Mouse (Mus musculus): ENCODE results near the gene Adam30.

Adam30 gene

DNA sequence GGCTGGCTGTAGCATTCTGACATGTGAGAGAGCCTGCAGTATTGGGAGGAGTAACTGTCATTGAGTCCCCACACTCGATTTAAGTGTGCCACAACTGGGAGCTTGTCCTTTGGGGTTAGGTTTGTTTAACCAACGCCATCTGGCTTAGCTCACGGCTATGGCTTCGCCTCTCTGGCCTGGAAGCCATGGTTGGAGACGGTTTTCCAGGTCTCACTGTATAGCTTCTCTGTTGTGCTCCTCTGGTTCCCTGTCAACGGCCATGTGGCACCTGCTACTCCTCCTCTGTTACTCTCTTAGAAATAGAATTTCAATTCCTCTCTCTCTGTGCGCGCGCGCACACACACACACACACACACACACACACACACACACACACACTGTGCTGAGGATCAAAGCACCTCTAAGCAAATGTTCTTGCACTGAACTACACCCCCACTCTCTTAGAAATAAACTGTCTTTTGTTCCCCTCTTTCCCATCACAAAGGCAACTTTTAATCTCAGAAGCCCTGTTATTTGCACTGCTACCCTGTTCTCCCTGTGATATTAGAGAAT lies 24.8 kb downstream of the Adam30 start:
- DNase-seq (ENCODE audit: low spot score) = no peak

DNA sequence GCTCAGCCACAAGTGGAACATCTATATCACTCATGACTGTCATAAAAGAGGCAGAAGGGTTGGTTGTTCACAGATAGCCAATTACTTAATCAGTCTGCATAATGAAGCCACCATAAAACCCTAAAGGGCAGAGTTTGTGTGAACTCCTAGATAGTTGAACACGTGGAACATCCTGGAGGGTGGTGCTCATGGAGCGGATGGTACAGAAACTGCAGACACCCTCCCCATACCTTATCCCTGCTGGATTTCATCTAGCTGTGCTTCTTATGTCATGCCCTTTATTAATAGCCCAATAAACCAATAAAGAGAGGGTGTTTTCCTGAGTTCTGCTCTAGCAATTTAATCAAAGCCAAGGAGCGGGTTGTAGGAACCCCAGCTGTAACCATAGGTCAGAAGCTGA lies 27.3 kb downstream of the Adam30 start:
- no peak for DNase-seq (ENCODE audit: low spot score)

DNA sequence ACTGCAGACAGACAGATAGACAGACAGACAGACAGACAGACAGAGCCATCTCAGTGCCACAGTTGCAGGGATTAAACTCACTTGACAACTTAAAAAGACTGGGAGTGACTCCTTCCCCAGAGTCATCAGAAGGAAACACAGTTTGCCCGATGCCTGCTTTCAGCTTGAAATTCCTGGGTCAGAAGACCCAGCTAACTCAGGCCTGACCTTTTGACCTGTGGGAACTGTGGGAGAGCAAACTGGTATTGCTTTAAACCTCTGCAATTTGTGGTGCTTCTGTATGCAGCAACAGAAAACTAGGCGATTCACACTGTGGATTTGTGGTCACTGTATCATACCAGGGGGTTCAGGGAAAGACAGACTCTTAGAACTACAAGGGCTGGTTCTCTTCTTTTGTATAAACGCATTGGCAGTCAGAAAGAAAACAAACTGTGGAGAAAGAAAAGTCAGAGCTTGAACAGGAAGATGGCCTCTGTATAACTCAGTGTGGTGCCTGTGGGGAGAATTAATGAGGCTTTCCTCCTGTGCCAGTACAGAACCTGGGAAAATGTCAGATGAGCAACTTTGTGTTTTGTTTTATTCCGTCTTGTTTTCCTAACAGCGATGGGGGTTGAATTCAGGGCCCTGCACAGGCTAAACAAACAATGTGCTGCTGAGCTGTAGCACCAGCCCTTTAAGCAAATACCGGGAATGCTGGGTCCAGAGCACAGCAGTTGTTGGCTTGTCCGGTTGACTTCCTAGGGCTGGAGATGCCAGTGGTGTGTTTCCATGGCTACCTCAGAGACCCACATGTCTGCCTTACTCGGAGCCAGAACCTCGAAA lies 37.5 kb downstream of the Adam30 start:
- no peak for DNase-seq (ENCODE audit: low spot score)

DNA sequence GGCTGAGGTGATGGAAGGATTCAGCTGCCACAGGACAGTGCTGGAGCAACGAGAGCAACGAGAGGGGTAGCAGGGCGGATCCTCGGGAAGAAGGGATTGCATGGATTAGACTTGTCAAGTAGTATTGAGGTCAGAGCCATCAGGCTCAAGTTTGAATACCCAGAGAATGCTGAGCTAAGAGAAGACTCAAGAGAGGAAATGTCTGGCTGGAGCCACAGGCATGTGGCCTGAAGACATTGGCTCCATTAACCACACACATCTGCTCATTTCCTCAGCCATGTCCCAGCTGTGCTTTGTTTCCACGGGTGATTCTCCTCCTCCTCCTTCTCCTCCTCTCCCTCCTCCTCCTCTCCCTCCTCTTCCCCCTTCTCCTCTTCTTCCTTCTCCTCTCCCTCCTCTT lies 39.3 kb downstream of the Adam30 start:
- DNase-seq (ENCODE audit: low spot score) = no peak

DNA sequence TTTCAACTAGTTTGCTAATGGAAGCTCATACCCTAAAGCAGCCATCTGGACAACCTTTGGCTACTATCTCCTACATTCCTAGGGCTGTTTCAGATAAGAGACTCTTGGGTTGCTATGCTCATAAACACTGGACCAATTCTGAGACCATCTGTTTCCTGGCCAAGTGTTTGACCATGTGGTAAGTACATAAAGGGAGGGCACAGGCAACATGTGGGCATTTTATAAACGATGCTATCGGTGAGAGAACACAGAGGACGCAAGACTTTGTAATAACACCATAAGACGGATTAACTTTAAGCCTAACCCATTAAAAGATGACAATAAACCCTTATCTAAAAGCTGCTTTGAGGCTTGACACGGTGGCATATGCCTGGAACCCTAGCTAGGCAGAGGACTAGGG lies 42.9 kb downstream of the Adam30 start:
- DNase-seq (ENCODE audit: low spot score) = no peak

DNA sequence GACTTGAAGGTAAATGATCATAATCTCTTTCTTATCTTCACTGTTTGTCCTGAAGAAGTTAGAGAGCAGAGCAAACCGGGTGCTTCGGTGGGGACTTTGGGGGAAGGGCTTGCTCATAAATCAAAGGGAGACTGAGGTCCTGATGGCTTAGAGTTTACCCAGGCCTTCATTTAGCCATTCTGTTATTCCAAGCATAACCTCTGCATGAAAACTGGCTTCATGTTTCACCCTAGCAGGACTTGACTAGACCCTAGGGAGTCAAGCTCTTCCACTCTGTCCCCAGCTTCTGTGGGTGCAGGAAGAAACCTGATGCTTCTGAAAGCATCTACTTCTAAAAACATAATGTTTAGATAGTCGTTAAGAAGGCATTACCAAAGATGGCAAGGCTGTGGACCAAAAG lies 46.5 kb downstream of the Adam30 start:
- no peak for DNase-seq (ENCODE audit: low spot score)

DNA sequence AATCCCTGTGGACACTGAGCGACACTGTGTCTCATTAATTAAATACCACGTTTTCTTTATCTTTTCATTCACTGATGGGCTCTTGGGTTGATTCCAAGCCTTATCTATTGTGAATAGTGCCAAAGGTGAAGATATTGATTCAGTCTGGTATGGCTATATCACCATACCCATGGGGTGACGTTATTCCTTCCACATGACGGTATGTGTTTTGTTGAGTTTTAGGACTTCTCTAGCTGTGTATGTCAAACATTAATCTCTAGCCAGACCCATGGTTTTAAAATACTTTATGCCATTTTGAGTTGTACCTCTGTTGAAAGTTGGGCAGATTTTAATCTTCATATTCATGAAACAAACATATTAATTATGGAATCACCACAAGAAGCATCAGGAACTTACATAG lies 48.7 kb downstream of the Adam30 start:
- DNase-seq (ENCODE audit: low spot score) = no peak

DNA sequence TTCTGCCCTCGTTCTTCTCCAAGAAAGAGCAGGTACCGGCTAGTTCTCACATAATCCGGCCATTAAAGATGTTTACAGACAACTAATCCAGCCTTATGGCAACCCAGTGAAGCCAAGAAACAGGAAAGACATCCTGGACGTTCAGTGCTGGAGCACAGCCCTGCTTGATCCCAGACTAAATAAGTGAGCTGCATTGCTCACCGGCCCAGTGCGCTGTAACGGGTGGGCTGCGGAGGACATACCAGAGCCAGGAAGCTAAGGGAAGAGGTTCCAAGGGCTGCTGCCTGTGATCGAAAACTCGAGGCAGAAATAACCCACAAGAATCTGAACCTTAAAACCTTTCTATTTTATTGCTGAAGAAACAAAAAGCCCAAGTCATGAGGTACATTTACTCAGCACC lies 50.4 kb downstream of the Adam30 start:
- DNase-seq (ENCODE audit: low spot score) = no peak

DNA sequence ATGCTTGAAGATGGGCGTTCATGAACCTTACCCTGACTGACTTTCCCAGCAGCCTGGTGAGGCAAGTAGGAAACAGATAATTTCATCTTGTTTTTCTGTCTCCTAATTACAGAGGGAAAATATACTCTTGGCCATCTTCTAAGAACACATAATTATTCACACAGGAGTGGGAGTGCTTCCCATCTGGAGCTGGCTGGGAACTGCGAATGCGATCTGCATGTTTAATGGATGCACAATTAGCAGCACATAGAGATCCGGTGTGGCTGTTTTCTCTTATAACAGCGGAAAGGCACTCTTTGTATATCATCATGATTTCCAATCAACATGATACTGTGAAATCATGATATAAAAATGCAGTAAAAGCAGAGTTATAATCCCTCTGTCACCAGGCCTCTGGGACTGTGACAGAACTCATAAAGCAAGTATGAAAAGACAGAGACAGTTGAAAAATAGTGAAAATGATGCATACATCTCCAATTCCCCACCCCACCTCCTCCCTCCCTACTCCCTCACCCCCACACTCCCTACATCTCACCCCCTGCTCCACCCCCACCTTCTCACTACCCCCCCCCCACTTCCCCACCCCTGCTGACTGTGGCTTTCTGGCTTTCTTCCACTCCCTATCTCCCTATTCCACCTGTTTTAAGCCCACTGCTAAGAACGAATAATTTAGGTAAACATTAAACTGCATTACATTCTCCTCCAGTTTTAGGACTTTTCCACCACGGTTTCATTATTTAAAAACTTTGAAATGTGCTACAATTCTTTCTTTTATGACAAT lies 51.1 kb downstream of the Adam30 start:
- DNase-seq (ENCODE audit: low spot score) = no peak

Data from adipocyte (in vitro differentiated cells).